Mouse (Mus musculus) yolk sac, embryonic 10.5 days (tissue): ENCODE data around the gene Gm43064.
A peak's percentile ranks its signal among the peaks of the same experiment; 100 is the strongest.
"Not testable (repeated sequence)": the region's sequence is repeated elsewhere in the genome, so short reads cannot be mapped to it uniquely, and the experiment has no call there.

Source experiments
- DNase-seq: peaks from one replicate; pipeline ENCODE4 v3.0.0-alpha.2; 2017; ENCODE audit warnings: low spot score

The Gm43064 gene

DNA sequence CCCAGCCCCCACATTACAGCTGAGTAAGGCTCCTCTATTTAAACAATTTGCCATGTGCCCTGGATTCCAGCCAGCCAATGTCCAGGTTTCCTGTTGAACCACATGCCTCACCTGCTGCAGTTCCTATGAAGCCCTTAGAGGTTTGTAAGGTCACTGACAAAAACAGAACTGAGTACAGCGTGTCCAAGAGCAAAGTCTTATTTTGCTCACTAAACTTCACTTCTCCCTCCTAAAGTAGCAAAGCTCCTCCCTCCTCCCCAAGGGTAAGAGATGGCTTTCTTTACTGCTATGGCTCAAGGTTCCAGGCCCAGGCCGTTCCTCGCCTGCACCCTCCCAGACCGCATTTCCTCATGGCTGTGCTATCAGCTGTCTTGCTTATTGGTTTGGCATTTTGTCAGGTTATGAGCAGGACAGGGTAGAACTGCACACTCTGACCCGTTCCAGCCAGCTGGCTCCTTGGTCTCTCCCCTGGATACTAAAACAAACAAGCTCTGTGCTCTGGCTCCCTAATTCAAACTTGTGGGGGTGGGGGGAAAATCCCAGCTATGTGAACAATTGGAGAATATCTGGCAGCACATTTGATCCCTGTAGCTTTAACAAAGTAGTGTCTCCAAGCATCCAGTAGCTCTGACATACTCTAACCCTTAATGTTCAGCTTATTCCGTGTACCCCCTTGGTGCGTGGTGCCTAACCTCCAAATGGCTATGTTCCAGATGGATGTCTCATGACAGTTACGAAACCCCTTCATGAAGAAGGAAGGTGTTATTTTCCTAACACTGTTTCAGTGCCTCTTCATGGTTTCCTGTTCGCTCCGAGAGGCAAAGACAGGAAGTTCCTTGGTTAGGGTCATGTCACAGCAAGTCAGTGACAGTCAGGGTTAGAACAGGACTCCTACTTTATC lies 7.5 kb upstream of the Gm43064 start:
- peak; percentile 34 for DNase-seq

DNA sequence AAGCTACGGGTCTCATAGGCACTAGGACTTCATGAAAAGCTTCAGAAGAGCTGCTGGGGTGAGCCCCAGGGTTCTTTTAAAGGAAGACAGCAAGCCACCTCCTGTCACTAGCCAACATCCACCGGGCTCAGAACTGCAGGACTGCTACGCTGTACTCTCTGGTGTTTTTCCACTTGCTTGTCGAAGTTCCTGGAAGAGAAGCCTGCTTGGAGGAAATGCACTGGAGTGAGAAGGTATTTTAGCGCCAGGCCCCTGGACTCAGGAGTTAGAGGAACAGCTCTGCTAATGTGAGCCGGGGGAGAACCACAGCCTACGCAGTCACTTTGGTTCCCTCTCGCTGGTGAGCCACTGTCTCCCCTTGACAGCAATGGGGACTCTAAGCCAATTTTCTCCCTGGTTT lies 6.5 kb upstream of the Gm43064 start:
- DNase-seq = no peak

DNA sequence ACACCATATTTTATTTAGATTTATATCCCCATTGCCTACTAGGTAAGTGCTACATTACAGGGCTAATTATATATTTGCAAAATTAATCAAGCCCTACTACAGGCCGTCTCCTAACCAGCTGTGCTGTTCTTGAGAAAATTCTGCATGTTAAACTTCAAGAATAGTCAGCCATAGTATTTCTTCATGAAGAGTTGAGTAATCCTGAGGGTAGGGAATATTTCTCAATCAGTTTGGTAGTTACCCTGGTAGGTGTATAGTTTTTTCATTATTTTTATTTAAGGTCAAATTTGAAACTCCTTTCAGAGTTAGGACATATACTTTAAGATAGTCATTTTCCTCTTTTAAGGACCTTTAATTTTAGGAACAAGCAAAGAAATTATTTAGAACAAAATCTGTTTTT lies 3.7 kb upstream of the Gm43064 start:
- no peak for DNase-seq

DNA sequence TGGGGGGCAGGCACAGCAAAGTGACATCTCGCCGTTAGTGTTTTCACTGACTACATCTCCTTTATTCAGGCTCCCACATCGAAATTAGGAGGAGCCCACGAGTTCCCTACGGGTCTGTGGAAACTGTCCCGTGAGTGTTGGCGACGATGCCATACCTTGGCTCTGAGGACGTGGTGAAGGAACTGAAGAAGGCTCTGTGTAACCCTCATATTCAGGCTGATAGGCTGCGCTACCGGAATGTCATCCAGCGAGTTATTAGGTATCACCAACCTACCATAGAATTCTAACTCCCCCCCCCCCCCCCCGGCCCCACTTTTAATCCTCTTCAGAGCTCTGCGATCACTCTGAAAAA lies 402 bp downstream of the Gm43064 start:
- DNase-seq = no peak

DNA sequence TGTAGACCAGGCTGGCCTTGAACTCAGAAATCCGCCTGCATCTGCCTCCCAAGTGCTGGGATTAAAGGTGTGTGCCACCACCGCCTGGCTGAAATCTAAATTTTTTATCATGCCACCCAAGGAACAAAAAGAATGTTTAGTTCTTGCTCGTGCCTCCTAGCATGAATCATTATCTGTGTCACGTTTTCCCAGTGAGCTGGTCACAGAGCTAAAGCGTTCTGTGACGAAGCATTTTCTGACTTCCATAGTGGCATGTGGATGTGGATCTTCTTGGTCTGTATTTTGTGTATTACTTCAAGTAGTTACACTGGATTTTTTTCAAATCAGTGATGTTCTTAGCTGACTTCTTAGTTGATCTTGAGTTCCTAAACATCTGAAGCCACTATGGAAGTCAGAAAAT lies 1.6 kb downstream of the Gm43064 start:
- no peak for DNase-seq

DNA sequence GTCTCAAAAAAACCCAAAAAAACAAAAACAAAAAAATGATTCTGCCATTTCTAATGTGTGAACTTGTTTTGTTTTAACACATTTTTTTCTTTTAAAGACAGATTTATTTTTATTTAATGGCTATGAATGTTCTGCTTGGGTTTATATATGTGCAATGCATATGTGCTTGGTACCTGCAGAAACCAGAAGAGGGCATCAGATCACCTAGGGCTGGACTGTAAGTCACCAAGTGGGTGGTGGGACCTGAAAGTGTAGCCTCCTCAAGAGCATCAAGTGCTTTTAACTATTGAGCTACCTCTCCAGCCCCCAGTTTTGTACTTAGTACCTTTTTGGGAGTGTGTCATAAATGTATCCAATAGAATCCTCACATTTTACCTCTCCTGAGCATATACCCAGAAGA lies 18.2 kb downstream of the Gm43064 start:
- no peak for DNase-seq

DNA sequence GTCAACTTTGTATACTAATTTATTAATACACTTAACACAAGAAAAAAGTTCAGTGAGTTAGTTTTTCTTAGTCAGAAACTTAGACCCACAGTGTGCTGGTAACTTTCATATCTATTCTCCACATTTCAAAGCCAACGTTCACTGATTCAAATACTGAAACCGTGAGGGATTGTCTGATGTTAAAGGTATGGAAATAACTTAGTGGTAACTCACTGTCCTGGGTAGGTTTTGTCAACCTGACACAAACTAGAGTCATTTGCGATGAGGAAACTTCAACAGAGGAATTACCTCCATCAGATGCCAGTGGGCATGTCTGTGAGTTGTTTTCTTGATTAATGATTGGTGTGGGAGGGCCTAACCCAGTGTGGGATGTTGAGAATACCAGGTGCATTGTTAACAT lies 19.7 kb downstream of the Gm43064 start:
- DNase-seq = no peak

DNA sequence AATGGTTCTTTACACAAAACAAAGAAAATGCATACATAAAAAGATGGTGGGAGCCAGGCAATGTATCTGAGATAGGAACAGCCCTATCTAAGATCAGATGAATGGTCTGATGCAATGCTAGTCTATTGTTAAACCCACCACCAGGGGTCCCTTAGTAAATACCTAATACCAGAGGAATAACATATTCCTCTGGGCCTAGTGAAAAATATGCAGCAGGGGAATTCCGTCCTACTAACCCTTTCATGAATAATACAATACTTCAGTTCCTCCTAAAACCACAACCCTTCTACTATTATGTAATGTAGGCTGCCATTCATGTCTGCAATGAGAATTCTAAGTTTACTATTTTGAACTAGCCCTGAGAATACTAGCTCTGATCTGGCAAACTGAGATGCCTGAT lies 21.3 kb downstream of the Gm43064 start:
- not testable (repeated sequence) for DNase-seq

DNA sequence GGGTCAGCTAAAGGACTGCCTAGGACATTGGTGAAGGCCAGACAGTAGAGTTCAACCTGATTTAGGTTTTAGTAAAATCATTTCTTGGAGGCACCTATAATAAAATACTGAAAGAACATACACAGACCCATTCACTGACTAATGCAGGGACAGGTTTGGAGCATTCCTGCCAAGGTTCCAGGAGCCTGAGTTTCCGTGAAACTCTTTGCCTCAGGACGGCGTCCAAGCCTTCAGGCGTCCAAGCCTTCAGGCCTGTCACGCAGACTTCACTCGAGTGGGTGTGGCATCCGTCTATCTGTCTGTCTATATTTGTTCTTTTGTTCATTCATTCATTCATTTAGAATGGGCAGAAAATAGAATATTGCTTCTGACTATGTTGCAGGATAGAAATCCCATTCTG lies 21.8 kb downstream of the Gm43064 start:
- no peak for DNase-seq

DNA sequence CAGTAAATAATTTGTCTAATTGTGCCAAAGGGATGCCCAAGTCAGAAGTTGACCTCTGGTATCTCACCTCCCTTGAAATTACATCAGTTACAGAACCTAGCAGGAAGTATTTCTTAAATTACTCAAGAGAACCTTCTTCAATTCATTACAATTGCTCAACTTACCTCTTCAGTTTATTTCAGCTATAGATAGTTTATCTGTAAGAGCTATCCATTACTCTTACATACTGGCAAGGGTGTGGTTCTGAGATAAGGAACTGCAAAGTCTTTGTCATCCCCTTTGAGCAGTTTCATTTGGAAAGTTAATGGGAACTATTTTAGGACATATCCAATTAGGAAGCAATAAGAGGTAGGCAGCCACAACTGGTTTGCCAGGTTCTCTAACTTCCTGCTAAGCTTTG lies 23.1 kb downstream of the Gm43064 start, which contains the start of gene Bcl2l15:
TSS of gene Bcl2l15 (plus strand) at position 176 of the 400 bp plus-strand sequence.
- DNase-seq = no peak

DNA sequence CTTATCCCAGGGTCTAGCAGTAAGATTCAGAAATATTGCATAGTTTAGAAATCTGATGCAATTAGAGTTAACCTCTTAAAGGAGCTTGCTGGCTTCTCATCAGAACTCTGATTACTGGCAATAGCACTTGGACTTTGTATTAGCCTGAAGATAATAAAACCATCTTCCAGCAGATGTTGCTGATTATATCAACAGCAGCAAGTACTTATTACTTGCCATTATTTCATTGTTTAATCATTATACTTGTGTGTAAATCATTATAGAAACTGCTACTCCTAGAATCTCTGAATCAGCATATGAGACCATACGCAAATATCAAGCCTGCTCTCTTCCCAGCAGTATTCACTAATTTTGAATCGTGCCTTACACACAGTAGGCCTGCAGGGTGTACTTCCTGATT lies 24.6 kb downstream of the Gm43064 start:
- no peak for DNase-seq

DNA sequence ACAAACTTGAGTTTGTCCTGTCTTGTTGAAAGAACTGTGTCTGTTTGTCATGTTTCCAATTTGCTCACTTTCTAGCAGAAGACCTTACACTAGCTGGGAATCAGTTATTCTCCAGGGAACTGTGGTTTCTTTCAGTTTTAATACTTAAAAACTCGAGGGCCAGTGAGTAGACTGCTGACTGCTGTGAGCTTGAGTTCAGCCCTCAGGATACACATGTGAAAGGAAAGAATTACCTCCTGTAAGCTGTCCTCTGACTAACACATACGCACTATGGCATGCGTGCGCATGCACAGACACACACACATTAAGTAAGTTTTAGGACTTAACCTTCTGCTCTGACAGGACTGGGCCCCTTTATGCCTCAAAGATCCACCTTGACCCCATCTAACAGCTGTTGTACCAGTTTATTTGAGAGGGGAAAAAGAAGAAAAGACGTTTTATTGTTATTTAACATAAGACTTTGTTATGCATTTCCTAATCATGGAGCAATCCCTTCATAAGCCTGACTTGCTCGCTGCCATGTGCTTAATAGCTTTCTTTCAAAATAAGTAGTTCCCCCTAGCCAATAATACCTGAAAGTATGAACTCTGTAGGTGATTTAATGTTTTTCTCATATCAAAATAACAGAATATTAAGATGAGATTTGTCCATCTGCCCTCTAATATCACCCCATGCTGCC lies 26.0 kb downstream of the Gm43064 start:
- DNase-seq = no peak

DNA sequence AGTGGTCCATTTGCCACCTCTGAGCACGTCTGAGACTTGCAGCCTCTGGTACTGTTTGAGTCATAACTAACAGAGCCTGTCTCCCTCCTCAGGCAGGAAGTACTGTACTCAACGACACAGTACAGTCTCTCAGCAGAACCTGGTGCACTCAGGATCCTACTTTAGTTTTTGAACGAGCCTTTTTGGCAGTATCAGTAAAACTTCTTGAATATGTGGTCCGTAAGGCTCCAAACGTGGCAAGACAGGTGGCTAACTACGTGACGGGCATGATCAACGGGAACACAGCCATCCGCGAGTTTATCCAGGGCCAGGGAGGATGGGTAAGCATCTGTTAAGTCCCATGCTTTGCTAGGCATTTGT lies 26.6 kb downstream of the Gm43064 start:
- DNase-seq = no peak

DNA sequence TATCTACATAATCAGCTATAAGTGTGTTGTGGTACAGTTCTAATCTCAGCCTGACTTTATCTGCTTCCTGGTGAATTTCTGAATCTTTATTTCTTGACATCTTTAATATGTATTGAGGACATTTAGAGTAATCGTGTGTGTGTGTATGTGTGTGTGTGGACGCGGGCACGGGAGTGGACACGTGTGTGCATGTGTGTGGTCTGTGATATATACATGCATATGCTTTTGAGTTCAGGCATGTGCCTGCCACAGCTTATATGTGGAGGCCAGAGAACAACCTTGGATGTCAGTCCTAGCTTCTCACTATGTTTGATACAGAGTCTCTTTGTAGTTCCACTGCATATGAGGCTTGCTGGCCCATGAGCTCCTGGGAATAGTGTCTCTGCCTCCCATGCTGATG lies 27.1 kb downstream of the Gm43064 start:
- no peak for DNase-seq

DNA sequence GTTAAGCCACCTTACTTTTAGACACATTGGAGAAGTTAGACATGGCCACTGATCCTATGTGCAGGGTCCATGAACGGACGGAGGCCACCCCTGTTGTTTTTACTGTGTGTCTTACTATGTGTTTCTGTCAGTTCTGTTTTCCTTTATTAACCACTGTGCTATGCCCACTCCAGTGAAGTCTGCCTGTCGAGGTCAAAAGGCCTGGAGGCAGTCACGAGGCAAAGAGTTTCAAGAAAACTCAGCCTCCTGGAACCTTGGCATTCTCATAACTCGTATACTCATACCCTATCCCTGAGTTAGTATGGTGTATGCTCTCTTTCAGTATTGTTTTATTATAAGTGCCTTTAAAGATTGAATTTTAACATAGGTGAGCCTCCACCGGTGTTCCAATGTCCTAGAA lies 30.3 kb downstream of the Gm43064 start:
- DNase-seq = no peak

DNA sequence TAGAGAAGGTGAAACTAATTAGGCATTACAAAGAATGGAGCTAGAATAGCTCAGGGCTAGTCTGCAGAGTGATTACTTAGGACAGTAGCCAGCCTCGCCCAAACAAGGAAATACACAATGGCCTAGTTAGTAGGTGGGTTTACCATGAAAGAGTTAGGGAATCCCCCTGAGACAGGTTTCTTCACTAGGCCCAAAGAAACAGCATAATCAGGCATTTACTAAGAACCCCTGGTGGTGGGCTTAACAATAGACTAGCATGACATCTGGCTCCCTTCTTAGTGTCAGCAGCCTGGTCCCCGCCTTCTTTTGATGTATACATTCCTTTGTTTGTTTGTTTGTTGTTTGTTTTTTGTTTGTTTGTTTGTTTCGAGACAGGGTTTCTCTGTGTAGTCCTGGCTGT lies 30.8 kb downstream of the Gm43064 start:
- not testable (repeated sequence) for DNase-seq

DNA sequence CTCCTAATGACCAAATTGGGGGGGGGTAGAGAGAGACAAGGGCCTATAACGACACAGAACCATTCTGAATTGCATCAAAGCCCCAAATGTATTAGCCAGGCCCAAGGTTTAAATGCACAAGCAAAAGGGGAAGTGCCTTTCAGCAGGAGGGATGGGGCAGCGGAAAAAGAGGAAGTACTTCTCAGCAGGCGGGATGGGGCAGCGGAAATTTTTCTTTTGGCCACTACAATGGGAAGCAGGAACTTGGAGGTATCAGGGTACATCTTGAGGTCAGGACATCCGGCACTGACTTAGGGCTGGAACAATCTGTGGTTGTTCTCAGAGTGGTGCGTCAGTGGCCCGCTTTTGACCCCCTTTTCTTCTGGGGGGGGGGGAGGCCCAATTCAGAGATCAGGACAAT lies 31.6 kb downstream of the Gm43064 start:
- DNase-seq = not testable (repeated sequence)

DNA sequence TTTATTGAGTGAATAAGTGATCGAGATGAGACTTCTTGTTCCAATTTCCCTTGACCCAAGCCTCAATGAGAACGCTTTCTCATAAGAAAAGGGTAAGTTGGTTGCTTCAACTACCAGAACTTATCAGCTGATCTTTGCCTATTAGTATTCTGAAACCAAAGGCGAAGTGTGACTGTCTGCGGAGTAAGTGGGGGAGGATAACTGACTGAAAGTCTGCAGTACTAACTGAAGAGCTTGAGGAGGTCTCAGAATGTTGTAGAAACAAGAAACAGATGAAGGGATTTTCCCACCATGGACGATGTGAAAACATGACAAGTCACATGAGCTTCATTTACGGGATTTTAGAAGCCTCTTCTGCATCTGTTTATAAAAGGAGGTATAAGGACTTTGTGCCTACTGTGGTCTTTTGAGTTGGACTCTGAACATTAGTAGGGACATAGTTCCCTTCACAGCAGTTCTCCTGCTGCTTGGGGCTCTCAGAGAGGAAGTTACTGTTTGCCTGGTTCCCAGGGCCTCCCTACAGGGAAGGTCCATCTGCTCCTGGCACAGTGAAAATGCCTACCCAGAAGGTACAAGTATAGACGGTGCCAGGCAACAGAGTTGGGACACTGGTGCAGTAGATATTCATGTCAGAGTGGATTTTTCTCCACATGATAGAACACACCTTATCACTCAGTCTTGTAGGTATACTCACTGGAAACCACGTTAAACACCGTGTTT lies 41.4 kb downstream of the Gm43064 start:
- DNase-seq = no peak

DNA sequence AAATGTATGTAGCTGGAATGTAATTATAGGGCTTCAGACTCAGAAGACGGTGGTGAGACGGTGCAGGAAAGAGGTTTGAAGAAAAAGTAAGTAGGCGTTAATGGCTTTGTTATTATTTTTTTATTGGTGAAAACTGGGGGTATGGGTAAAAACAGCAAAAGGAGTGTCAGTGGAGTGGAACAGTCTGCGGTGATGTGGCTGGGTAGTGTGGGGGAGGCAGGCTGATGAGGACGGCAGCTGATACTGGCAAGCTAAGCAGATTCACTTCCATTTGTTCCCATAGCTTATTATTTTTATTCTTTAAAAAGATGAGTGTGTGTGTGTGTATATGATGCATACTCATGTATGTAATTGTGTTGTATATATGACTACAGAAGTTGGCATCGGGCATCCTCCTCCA lies 42.1 kb downstream of the Gm43064 start:
- DNase-seq = no peak

DNA sequence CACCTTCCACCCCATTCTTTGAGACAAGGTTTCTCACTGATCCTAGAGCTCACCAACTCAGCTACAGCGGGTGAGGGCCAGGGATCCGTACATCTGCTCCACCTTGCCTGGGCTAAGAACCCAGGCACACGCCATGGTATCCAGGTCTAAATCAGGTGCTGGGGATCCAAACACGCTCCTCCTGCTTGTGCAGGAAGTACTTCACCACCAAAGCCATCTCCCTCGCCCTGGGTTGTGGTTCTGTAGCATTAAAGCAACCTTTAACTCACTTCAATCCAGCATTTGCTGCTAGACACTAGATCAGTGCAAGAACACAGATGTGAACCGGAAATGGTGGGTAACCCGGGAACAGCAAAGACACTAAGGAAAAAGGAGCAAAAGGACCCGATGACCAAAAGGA lies 42.5 kb downstream of the Gm43064 start:
- DNase-seq = no peak

DNA sequence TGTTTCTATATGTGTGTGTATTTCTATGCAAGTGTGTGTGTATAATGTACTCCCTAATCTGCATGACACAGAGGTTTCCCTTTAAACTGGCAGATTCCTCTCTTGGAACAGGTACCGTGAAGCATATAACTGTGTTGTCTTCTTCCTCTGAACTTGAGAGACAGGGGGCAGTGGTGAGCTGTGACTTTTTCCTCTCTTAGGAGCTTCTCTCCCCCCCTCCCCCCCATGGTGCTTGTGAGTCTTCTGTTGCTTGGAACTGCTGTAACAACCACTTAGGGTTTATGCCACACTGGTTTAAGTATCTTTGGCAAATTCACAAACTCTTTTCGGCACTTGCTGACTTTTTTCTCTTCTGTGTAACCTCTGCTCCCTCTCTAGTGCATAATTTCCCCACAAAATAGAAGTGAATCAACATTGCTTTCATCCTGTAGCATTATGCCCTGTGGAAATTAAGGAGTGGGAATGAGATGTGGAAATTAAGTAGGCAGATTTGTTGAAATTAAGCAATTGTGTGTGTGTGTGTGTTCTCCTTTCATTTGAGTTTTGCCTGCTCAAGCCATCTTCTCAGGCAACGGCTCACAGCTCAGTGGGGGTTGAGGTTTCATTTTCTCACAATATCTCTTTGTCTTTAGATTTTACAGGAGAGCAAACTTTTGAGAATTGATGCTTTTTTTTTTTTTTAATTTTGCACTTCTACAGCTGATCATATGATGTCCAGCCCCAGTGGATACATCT lies 43.4 kb downstream of the Gm43064 start:
- DNase-seq = no peak

DNA sequence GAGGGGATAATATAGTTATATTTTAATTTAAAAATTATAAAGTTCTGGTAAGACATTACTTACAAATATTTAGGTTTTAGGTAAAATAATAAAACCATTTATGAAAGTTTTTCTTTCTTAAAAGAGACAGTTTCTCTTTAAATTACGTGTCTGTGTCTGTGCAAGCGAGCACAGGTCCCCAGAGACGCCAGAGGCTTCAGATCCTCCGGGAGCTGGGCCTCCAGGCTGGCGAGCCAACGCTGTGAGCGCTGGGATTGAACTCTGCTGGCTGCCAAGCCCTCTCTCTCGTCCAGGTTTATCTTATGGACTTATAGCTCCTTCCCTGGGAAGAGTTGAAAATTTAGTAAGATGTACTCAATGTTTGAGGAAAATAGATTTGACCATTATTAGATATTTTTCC lies 44.4 kb downstream of the Gm43064 start:
- no peak for DNase-seq
